Mouse (Mus musculus): ENCODE data around the gene Smoc1. TPM values are rescaled to one million over a fixed set of nuclear protein-coding genes. Genes with fewer than 3 reads are reported as not detected.

The Smoc1 gene
- polyA plus RNA-seq, 1 experiment, result 0.01 TPM

GRCm38 (mm10) chr12:81193968-81194367, 167.4 kb downstream of the Smoc1 start:
- no peaks in the 10 kb centered on the region; the same call in 1 of the 2 replicates for H3K4me1 ChIP-seq (ENCODE audit: control insufficient read depth)
- H3K36me3 ChIP-seq (ENCODE audit: control insufficient read depth), result no peaks in the 10 kb centered on the region
- no peaks in the 10 kb centered on the region for H3K27me3 ChIP-seq (ENCODE audit: control insufficient read depth)
- no peaks in the 10 kb centered on the region for H3K9me3 ChIP-seq (ENCODE audit: control insufficient read depth, low read length)
- TF ChIP-seq TAL1 (IDR thresholded peaks at IDR 0.05; ENCODE audit: low read length) (no peak), GATA1 (IDR thresholded peaks at IDR 0.05; ENCODE audit: low read length) (no peak)
- no peak overlapping the region for H3K4me3 ChIP-seq (replicated peaks)

DNA sequence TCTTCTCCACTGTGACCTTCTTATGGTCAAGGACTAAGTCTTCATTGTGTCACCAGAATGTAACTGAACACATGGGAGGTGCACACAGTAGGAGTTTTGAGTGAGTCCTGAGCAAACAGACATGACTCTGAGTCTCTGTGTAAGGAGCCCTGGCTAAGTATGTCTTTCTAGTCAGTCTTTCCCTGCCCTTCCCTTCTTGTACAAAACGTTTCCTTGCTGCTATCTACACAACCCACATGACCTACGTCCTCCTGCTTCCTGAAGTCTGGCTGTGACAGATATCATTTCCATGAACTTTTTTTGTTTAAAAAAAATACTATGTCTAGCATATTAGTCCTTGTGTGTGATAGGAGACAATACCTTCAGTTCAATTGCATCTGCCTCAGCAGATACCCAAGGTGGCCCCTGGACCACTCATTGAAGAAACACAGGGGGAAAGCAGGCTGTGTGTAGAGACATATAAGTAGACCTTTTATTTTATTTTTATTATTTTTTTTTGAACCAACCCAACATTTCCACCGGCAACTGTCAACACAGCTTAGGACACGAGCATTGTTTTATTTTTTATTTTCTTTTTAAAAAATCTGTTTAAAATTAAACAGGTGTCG, 171.0 kb downstream of the Smoc1 start:
- Histone ChIP-seq H3K4me3 (replicated peaks) (no peak overlapping the region), H3K27me3 (ENCODE audit: control insufficient read depth) (no peaks in the 10 kb centered on the region)
- no peak for TF ChIP-seq GATA1 (IDR thresholded peaks at IDR 0.05; ENCODE audit: low read length)
- no peak for TF ChIP-seq TAL1 (IDR thresholded peaks at IDR 0.05; ENCODE audit: low read length)

GRCm38 (mm10) chr12:81199280-81199955, 172.8 kb downstream of the Smoc1 start:
- TF ChIP-seq GATA1 (IDR thresholded peaks at IDR 0.05; ENCODE audit: low read length) (no peak), TAL1 (IDR thresholded peaks at IDR 0.05; ENCODE audit: low read length) (no peak)
- Histone ChIP-seq H3K9me3 (ENCODE audit: control insufficient read depth, low read length) (no peaks in the 10 kb centered on the region), H3K4me3 (replicated peaks) (no peak overlapping the region), H3K4me1 (ENCODE audit: control insufficient read depth) (no peaks in the 10 kb centered on the region; the same call in 1 of the 2 replicates), H3K36me3 (ENCODE audit: control insufficient read depth) (no peaks in the 10 kb centered on the region), H3K27me3 (ENCODE audit: control insufficient read depth) (no peaks in the 10 kb centered on the region)

More for the DNA sequence above, 171.0 kb downstream of the Smoc1 start:
- no peaks in the 10 kb centered on the region for H3K9me3 ChIP-seq (ENCODE audit: control insufficient read depth, low read length)
- no peaks in the 10 kb centered on the region for H3K36me3 ChIP-seq (ENCODE audit: control insufficient read depth)
- no peaks in the 10 kb centered on the region; the same call in 1 of the 2 replicates for H3K4me1 ChIP-seq (ENCODE audit: control insufficient read depth)

DNA sequence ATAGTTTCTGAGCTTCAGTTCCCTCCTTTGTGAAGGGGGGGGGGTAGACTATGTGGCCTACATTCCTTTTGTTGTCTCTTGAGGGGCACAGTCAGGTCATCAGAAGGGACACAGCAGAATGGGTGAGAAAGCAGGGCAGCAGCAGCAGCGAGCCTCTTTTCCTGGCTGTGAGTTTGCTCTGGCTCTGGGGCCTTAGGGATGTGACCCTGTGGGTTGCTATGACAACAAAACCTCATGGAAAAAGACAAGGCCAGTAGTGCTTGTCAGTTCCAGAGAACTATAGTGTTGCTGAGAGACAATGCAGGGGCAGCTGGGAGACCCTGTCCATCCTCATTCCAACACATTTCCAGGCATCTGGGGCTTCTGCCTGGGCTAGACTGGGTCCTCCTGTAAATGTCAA, 176.6 kb downstream of the Smoc1 start:
- H3K36me3 ChIP-seq (ENCODE audit: control insufficient read depth), result no peaks in the 10 kb centered on the region
- no peak overlapping the region for H3K4me3 ChIP-seq (replicated peaks)
- TF ChIP-seq GATA1 (IDR thresholded peaks at IDR 0.05; ENCODE audit: low read length) (no peak), TAL1 (IDR thresholded peaks at IDR 0.05; ENCODE audit: low read length) (no peak)
- no peaks in the 10 kb centered on the region for H3K27me3 ChIP-seq (ENCODE audit: control insufficient read depth)
- H3K4me1 ChIP-seq (ENCODE audit: control insufficient read depth), result no peaks in the 10 kb centered on the region
- H3K9me3 ChIP-seq (ENCODE audit: control insufficient read depth, low read length), result no peaks in the 10 kb centered on the region

DNA sequence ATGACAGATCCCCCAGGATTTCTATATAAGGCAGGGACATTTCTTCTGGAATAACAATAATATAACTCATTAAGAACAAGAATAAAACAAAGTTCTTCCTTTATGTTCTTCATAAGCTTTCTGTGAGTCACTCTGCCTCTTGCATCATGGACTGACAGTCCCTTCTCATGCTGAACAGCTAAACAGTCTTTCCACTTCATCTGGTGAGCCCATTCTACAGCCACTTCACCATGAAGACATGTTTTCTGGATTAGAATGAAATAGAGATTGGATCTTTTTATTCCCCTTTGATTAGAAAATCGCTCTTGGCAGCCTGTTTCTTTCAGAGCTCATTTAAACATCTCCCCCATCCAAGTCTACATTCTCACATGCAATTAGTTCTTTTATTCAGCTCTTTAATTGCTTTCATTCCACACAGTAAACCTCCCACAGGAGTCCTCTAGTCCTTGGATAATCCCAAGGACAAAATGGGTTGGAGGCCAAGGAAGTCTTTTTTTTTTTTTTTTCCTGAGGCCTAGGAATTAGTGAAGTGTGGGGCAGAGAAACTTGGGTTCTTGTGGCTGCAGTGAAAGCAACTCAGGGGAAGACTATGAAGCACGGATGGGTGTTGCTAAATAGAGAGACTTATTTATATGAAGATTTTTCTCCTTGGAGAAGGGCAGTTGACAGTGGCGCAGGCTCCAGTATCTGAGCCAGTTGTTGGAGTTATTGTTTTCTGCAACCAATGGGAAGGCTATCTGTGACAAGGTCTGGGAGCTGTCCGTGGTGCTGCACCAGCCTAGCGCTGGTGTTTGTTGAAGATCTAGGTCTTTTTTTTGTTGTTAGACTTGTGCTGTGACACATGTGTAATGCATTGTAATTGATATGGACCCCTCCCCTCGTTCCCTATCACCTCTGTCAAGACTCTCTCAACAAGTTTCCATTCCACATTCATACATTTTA, 179.3 kb downstream of the Smoc1 start:
- H3K27me3 ChIP-seq (ENCODE audit: control insufficient read depth), result no peaks in the 10 kb centered on the region
- H3K4me3 ChIP-seq (replicated peaks), result no peak overlapping the region
- no peaks in the 10 kb centered on the region for H3K4me1 ChIP-seq (ENCODE audit: control insufficient read depth)
- H3K9me3 ChIP-seq (ENCODE audit: control insufficient read depth, low read length), result no peaks in the 10 kb centered on the region
- TF ChIP-seq GATA1 (IDR thresholded peaks at IDR 0.05; ENCODE audit: low read length) (no peak), TAL1 (IDR thresholded peaks at IDR 0.05; ENCODE audit: low read length) (no peak)
- no peaks in the 10 kb centered on the region for H3K36me3 ChIP-seq (ENCODE audit: control insufficient read depth)

DNA sequence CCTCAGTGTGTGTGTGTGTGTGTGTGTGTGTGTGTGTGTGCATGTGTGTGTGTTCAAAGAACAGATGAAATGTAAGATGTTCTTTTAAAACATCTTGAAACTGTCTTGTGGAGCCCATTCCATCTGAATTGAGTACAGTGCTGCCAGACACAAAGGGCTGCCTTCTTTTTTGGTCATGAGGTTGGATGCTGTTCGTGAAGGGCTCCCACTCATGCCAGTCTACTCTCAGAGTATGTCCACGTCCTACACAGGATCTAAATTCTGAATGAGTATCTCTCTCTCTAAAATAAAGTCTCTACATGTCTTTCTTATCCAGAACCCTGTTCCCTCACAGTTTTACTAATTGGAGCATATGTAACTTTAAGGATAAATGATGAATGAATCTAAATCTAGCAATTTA, 182.0 kb downstream of the Smoc1 start:
- H3K36me3 ChIP-seq (ENCODE audit: control insufficient read depth), result no peaks in the 10 kb centered on the region
- TF ChIP-seq GATA1 (IDR thresholded peaks at IDR 0.05; ENCODE audit: low read length), result no peak
- no peak for TF ChIP-seq TAL1 (IDR thresholded peaks at IDR 0.05; ENCODE audit: low read length)

GRCm38 (mm10) chr12:81219339-81219738, 192.7 kb downstream of the Smoc1 start:
- no peaks in the 10 kb centered on the region for H3K9me3 ChIP-seq (ENCODE audit: control insufficient read depth, low read length)
- H3K4me3 ChIP-seq (replicated peaks), result no peak overlapping the region
- no peaks in the 10 kb centered on the region for H3K4me1 ChIP-seq (ENCODE audit: control insufficient read depth)
- no peaks in the 10 kb centered on the region for H3K36me3 ChIP-seq (ENCODE audit: control insufficient read depth)
- TF ChIP-seq TAL1 (IDR thresholded peaks at IDR 0.05; ENCODE audit: low read length) (no peak), GATA1 (IDR thresholded peaks at IDR 0.05; ENCODE audit: low read length) (no peak)
- no peaks in the 10 kb centered on the region for H3K27me3 ChIP-seq (ENCODE audit: control insufficient read depth)

More for the DNA sequence above, 182.0 kb downstream of the Smoc1 start:
- H3K9me3 ChIP-seq (ENCODE audit: control insufficient read depth, low read length), result no peaks in the 10 kb centered on the region
- no peaks in the 10 kb centered on the region for H3K4me1 ChIP-seq (ENCODE audit: control insufficient read depth)
- no peaks in the 10 kb centered on the region for H3K27me3 ChIP-seq (ENCODE audit: control insufficient read depth)
- H3K4me3 ChIP-seq (replicated peaks), result no peak overlapping the region

DNA sequence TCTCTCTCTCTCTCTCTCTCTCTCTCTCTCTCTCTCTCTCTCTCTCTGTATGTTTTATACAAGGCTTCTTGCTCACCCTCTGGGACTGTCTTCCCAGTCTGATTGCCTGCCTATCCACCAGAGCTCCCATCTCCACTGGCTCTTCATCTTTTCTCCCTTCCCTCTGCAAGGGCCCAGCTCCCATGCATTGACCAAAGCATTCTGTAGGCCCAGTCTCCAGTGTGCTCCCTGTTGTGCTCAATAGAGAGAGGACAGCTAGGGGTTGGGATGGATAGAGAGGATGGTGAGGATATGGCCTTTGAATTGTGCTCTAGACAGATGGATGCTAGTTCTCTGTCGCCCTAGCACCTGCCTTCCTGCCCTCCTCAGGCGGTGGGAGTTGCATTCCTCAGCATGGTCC, 196.7 kb downstream of the Smoc1 start:
- Histone ChIP-seq H3K9me3 (ENCODE audit: control insufficient read depth, low read length) (no peaks in the 10 kb centered on the region), H3K4me3 (replicated peaks) (no peak overlapping the region), H3K4me1 (ENCODE audit: control insufficient read depth) (no peaks in the 10 kb centered on the region), H3K36me3 (ENCODE audit: control insufficient read depth) (no peaks in the 10 kb centered on the region), H3K27me3 (ENCODE audit: control insufficient read depth) (no peaks in the 10 kb centered on the region)
- TF ChIP-seq TAL1 (IDR thresholded peaks at IDR 0.05; ENCODE audit: low read length) (no peak), GATA1 (IDR thresholded peaks at IDR 0.05; ENCODE audit: low read length) (no peak)

DNA sequence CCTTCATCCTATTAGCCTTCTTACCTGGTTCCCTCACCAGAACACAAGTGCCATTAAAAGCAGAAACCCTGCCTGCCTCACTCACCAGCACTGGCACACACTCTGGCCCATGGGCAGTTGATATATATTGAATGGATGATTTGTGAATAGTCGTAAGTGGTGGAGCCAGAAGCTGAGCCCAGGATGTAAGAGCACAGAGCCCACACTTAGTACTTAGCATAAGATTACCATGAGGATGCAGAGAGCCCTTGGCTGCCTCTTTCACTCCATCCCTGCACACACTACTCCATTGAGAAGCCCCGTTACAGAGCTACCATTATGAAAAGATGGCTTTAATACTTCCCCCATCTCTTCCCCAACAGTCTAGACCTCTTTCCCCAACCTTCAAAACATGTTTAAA, 198.2 kb downstream of the Smoc1 start:
- no peaks in the 10 kb centered on the region for H3K27me3 ChIP-seq (ENCODE audit: control insufficient read depth)
- H3K4me3 ChIP-seq (replicated peaks), result no peak overlapping the region
- H3K36me3 ChIP-seq (ENCODE audit: control insufficient read depth), result no peaks in the 10 kb centered on the region
- no peaks in the 10 kb centered on the region for H3K9me3 ChIP-seq (ENCODE audit: control insufficient read depth, low read length)
- TF ChIP-seq TAL1 (IDR thresholded peaks at IDR 0.05; ENCODE audit: low read length), result no peak
- TF ChIP-seq GATA1 (IDR thresholded peaks at IDR 0.05; ENCODE audit: low read length), result no peak
- no peaks in the 10 kb centered on the region for H3K4me1 ChIP-seq (ENCODE audit: control insufficient read depth)
